Mouse (Mus musculus) intestine, embryonic 15.5 days (tissue): Measurements from ENCODE around the gene Gm15557. TPM values are rescaled to one million over a fixed set of nuclear protein-coding genes. Genes with fewer than 3 reads are reported as not detected.

Source experiments
- polyA plus RNA-seq: library from polyadenylated mRNA; unstranded; fragments of >200 nt; fragmentation: Nextera tagmentation; extraction: Ambion mirVana; gene quantifications from 2 replicates; pipeline ENCODE4 v1.2.1, GENCODE M21; 2015

Gene Gm15557
- polyA plus RNA-seq, 1 experiment from 2014 or later, result not detected

Other genes starting within 250 kb of the Gm15557 start
- 113 TPM in 2 replicates for gene Trpc4ap, start 248.3 kb upstream of the Gm15557 start, polyA plus RNA-seq
- gene Edem2, start 211.3 kb upstream of the Gm15557 start, polyA plus RNA-seq, result 60.5 and 92.0 TPM in 2 replicates
- not detected in 2 replicates for gene Gm17581, start 204.9 kb upstream of the Gm15557 start, polyA plus RNA-seq
- 20.2 and 20.4 TPM in 2 replicates for gene Procr, start 189.6 kb upstream of the Gm15557 start, polyA plus RNA-seq
- gene Mmp24, start 165.4 kb upstream of the Gm15557 start, polyA plus RNA-seq, result 0.24 and 0.37 TPM in 2 replicates
- gene BC029722, start 121.3 kb upstream of the Gm15557 start, polyA plus RNA-seq, result 22.0 and 24.1 TPM in 2 replicates
- 263 and 265 TPM in 2 replicates for gene Eif6, start 113.8 kb upstream of the Gm15557 start, polyA plus RNA-seq
- gene Fam83c, start 105.9 kb upstream of the Gm15557 start, polyA plus RNA-seq, result 0.30 and 0.53 TPM in 2 replicates
- 83.7 and 88.7 TPM in 2 replicates for gene Uqcc1, start 10.4 kb upstream of the Gm15557 start, polyA plus RNA-seq
- 1.2 TPM in 2 replicates for gene Gdf5, start 4.6 kb downstream of the Gm15557 start, polyA plus RNA-seq
- 17.0 and 18.1 TPM in 2 replicates for gene Cep250, start 15.7 kb downstream of the Gm15557 start, polyA plus RNA-seq
- gene 6430550D23Rik, start 67.2 kb downstream of the Gm15557 start, polyA plus RNA-seq, result 0.99 and 1.2 TPM in 2 replicates
- 209 and 252 TPM in 2 replicates for gene Ergic3, start 67.3 kb downstream of the Gm15557 start, polyA plus RNA-seq
- 0.03 and 0.08 TPM in 2 replicates for gene Fer1l4, start 112.2 kb downstream of the Gm15557 start, polyA plus RNA-seq
- gene Spag4, start 124.4 kb downstream of the Gm15557 start, polyA plus RNA-seq, result 2.8 and 2.9 TPM in 2 replicates
- gene Cpne1, start 171.2 kb downstream of the Gm15557 start, polyA plus RNA-seq, result 48.0 and 48.9 TPM in 2 replicates
- 17.8 and 25.8 TPM in 2 replicates for gene Rbm12, start 171.2 kb downstream of the Gm15557 start, polyA plus RNA-seq
- 11.8 and 15.7 TPM in 2 replicates for gene Gm28036, start 186.4 kb downstream of the Gm15557 start, polyA plus RNA-seq
- 363 and 370 TPM in 2 replicates for gene Romo1, start 203.3 kb downstream of the Gm15557 start, polyA plus RNA-seq
- gene Nfs1, start 203.5 kb downstream of the Gm15557 start, polyA plus RNA-seq, result 62.3 and 63.0 TPM in 2 replicates
- gene Rbm39, start 239.5 kb downstream of the Gm15557 start, polyA plus RNA-seq, result 486 and 571 TPM in 2 replicates